Mouse (Mus musculus) kidney, adult 8-10 months (tissue): ENCODE measurements around the gene Nek7.
A peak's percentile ranks its signal among the peaks of the same experiment; 100 is the strongest.

Experiments
- DNase-seq, 2 experiments: peaks; one replicate each; pipeline ENCODE4 v3.0.0; 2022

Gene Nek7

GRCm38 (mm10) chr1:138507014-138507413 lies 112.9 kb downstream of the Nek7 start:
- peak; percentile 68 to 72 for DNase-seq

GRCm38 (mm10) chr1:138504228-138504627 lies 115.7 kb downstream of the Nek7 start:
- DNase-seq, result no peak

GRCm38 (mm10) chr1:138500691-138501090 lies 119.2 kb downstream of the Nek7 start:
- no peak for DNase-seq

- no peak for DNase-seq
Observed at GRCm38 (mm10) chr1:138500155-138500554, 119.8 kb downstream of the Nek7 start.

GRCm38 (mm10) chr1:138499461-138499860 lies 120.5 kb downstream of the Nek7 start:
- no peak for DNase-seq

GRCm38 (mm10) chr1:138491382-138492097 lies 128.4 kb downstream of the Nek7 start:
- DNase-seq, result no peak

- DNase-seq, result peak in 1 of 2 experiments; percentile 48
Observed at GRCm38 (mm10) chr1:138487569-138487968, 132.4 kb downstream of the Nek7 start.

GRCm38 (mm10) chr1:138480694-138481093 lies 139.2 kb downstream of the Nek7 start:
- DNase-seq, result no peak

GRCm38 (mm10) chr1:138465352-138465751 lies 154.6 kb downstream of the Nek7 start:
- DNase-seq, result no peak

- no peak for DNase-seq
Observed at GRCm38 (mm10) chr1:138461425-138461824, 158.5 kb downstream of the Nek7 start.

- no peak for DNase-seq
Observed at GRCm38 (mm10) chr1:138449476-138449851, 170.5 kb downstream of the Nek7 start.

GRCm38 (mm10) chr1:138448635-138449475 lies 171.1 kb downstream of the Nek7 start:
- no peak for DNase-seq

- DNase-seq, result no peak
Observed at GRCm38 (mm10) chr1:138446846-138447245, 173.1 kb downstream of the Nek7 start.
